Mouse (Mus musculus) ES-E14 (cell line): ENCODE results near the gene Gpld1. TPM values are rescaled to one million over a fixed set of nuclear protein-coding genes. Genes with fewer than 3 reads are reported as not detected.

Experiments
- DNase-seq: peaks from one replicate; pipeline ENCODE4 v3.0.0-alpha.2; 2013; ENCODE audit warnings: low read depth, low spot score
- H3K27ac ChIP-seq: 2 replicates; pipeline ENCODE4 v1.5.1; 2012; ENCODE audit warnings: low read depth, mild to moderate bottlenecking, low read length, moderate library complexity, mixed read lengths; ENCODE audit not compliant: poor library complexity, insufficient read depth, severe bottlenecking
- H3K36me3 ChIP-seq: 2 replicates; pipeline ENCODE4 v1.6.1; 2012; ENCODE audit warnings: mild to moderate bottlenecking, low read length, moderate library complexity, mixed read lengths; ENCODE audit not compliant: control insufficient read depth, poor library complexity, insufficient read depth, severe bottlenecking
- H3K4me1 ChIP-seq, 2 experiments: fragments of 150-350 bp in 1 of 2; sonication (generic) in 1 of 2; 2 replicates each; pipeline ENCODE4 v1.6.1; 2012; ENCODE audit warnings: low read length in 2 of 2, mild to moderate bottlenecking in 1 of 2, mixed read lengths in 1 of 2; ENCODE audit not compliant: control insufficient read depth in 2 of 2, insufficient read depth in 2 of 2, poor library complexity in 1 of 2
- H3K4me3 ChIP-seq, 2 experiments: fragments of 150-350 bp in 1 of 2; sonication (generic) in 1 of 2; 2 replicates each; pipeline ENCODE4 v1.5.1; 2012; ENCODE audit warnings: low read length in 2 of 2, low read depth in 1 of 2, mild to moderate bottlenecking in 1 of 2, mixed read lengths in 1 of 2; ENCODE audit not compliant: insufficient read depth in 1 of 2, poor library complexity in 1 of 2, severe bottlenecking in 1 of 2
- H3K9ac ChIP-seq: 2 replicates; pipeline ENCODE4 v1.6.1; 2012; ENCODE audit warnings: low read depth, mild to moderate bottlenecking, low read length, mixed read lengths; ENCODE audit not compliant: poor library complexity, insufficient read depth, severe bottlenecking
- H3K9me3 ChIP-seq: fragments of 150-350 bp; sonication (generic); 2 replicates; pipeline ENCODE4 v1.6.1; 2012; ENCODE audit warnings: low read depth, mild to moderate bottlenecking, low read length; ENCODE audit not compliant: control insufficient read depth, insufficient read depth
- CHD2 ChIP-seq: IDR thresholded peaks from 2 replicates; pipeline ENCODE4 v1.6.1; 2014; ENCODE audit warnings: mild to moderate bottlenecking, low read depth, low read length, inconsistent platforms
- HCFC1 ChIP-seq: IDR thresholded peaks from 2 replicates; pipeline ENCODE4 v1.6.1; 2012; ENCODE audit warnings: low read length, inconsistent platforms, borderline replicate concordance; ENCODE audit not compliant: insufficient read depth
- MAFK ChIP-seq: IDR thresholded peaks from 2 replicates; pipeline ENCODE4 v1.6.1; 2014; ENCODE audit warnings: mild to moderate bottlenecking, low read depth, low read length, inconsistent platforms; ENCODE audit not compliant: insufficient read depth
- ZC3H11A ChIP-seq: IDR thresholded peaks from 2 replicates; pipeline ENCODE4 v1.6.1; 2012; ENCODE audit warnings: low read depth, mild to moderate bottlenecking, inconsistent platforms, low read length, borderline replicate concordance
- ZNF384 ChIP-seq: IDR thresholded peaks from 2 replicates; pipeline ENCODE4 v1.6.1; 2012; ENCODE audit warnings: low read depth, low read length, inconsistent platforms
- in situ Hi-C, 2 experiments: fragments of 600-800 bp; cut with MboI; formaldehyde crosslinking; loops; one replicate each; pipeline ENCODE4 v1.15.1; 2025; ENCODE audit warnings: low sequenced_read_pairs in 2 of 2, inconsistent platforms in 1 of 2; ENCODE audit not compliant: unreplicated experiment in 2 of 2
- total RNA-seq: library from RNA; depleted of rRNA; stranded (reverse); fragments of 300-350 nt; gene quantifications from 2 replicates; pipeline ENCODE4 v1.2.3, GENCODE M21; 2012; rRNA removed

The Gpld1 gene
- total RNA-seq, 1 experiment, result 0.67 TPM

DNA sequence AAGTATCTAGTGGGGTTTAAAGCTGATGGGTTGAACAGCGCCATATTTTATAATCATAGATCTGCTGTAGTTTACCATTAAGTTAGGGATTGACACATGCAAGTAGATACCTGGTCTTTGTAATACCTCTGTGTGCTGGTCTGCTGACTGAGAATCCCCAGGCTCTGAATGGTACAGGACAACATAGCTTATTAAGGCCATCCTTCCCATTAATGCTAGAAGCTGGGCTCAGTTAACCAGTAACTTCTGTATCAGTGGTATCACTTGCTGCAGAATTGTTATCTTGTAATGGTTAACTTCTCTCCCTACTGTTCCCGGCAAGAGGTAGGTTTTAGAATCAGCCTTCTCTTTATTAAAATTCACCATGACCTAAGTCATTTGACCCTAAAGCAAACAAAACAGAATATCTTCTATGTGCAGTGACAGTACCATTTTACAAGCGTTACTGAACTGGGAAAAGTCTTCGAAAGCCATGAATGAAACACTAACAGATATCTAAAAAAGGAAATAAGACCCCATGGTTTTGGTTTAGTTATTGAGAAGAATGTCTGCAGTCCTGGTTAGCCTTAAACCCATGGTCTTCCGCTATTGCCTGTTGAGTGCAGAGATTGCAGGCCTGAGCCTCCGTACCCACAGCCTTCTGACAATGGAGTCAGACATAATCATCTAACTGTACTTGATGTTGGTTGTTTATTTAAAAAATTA is 83.6 kb downstream of the Gpld1 start:
- no peaks in the 10 kb centered on the region for H3K4me1 ChIP-seq
- H3K9ac ChIP-seq, result no peak overlapping the region
- in situ Hi-C loops, result no loop called here
- no peak overlapping the region for H3K4me3 ChIP-seq
- no peak for TF ChIP-seq HCFC1
- no peak for TF ChIP-seq ZNF384
- TF ChIP-seq MAFK, result no peak
- H3K9me3 ChIP-seq, result no peaks in the 10 kb centered on the region
- H3K36me3 ChIP-seq, result no peaks in the 10 kb centered on the region
- no peak overlapping the region for H3K27ac ChIP-seq
- no peak for DNase-seq

- in situ Hi-C loops, result no loop called here
- DNase-seq, result no peak
- TF ChIP-seq CHD2, result no peak
- no peak for TF ChIP-seq MAFK
- no peak for TF ChIP-seq ZNF384
- no peak for TF ChIP-seq HCFC1
- no peak for TF ChIP-seq ZC3H11A
- no peaks in the 10 kb centered on the region for H3K4me1 ChIP-seq
- H3K36me3 ChIP-seq, result no peaks in the 10 kb centered on the region
- H3K9me3 ChIP-seq, result no peaks in the 10 kb centered on the region
- no peak overlapping the region for H3K27ac ChIP-seq
- no peak overlapping the region for H3K4me3 ChIP-seq
- H3K9ac ChIP-seq, result no peak overlapping the region
These were observed 84.1 kb downstream of the Gpld1 start for GRCm38 (mm10) chr13:25027114-25027425.

GRCm38 (mm10) chr13:25039488-25039887 is 96.5 kb downstream of the Gpld1 start:
- no peak for DNase-seq
- in situ Hi-C loops, result no loop called here
- H3K36me3 ChIP-seq, result no peaks in the 10 kb centered on the region
- peaks cover 2% of the 10 kb centered on the region; the same call in 1 of the 2 replicates for H3K9me3 ChIP-seq
- H3K4me1 ChIP-seq, result no peaks in the 10 kb centered on the region
- no peak for TF ChIP-seq MAFK
- no peak for TF ChIP-seq HCFC1
- no peak for TF ChIP-seq ZC3H11A
- TF ChIP-seq ZNF384, result no peak
- no peak for TF ChIP-seq CHD2
- no peak overlapping the region for H3K9ac ChIP-seq
- H3K4me3 ChIP-seq, result no peak overlapping the region
- no peak overlapping the region for H3K27ac ChIP-seq

Other genes starting within 250 kb of the Gpld1 start
- gene Armh2, start 201.9 kb upstream of the Gpld1 start, total RNA-seq, result 0.26 TPM in 1 of 2 replicates, not detected in the other
- 77.6 and 98.6 TPM in 2 replicates for gene Gmnn, start 181.2 kb upstream of the Gpld1 start, total RNA-seq
- gene BC005537, start 141.5 kb upstream of the Gpld1 start, total RNA-seq, result 30.2 and 37.9 TPM in 2 replicates
- gene Acot13, start 111.6 kb upstream of the Gpld1 start, total RNA-seq, result 13.8 and 18.3 TPM in 2 replicates
- gene Tdp2, start 111.5 kb upstream of the Gpld1 start, total RNA-seq, result 45.7 and 52.7 TPM in 2 replicates
- gene D130043K22Rik, start 98.0 kb upstream of the Gpld1 start, total RNA-seq, result 0.31 and 0.79 TPM in 2 replicates
- gene Aldh5a1, start 5.5 kb upstream of the Gpld1 start, total RNA-seq, result 2.3 and 3.0 TPM in 2 replicates
- 18.3 TPM in 2 replicates for gene Mrs2, start 77.2 kb downstream of the Gpld1 start, total RNA-seq
- 0.16 and 0.67 TPM in 2 replicates for gene Dcdc2a, start 112.9 kb downstream of the Gpld1 start, total RNA-seq